Mouse (Mus musculus) lung, postnatal 36 days (tissue): ENCODE results near the gene 0610009B22Rik.
A peak's percentile ranks its signal among the peaks of the same experiment; 100 is the strongest.
"Not testable (repeated sequence)": the region's sequence is repeated elsewhere in the genome, so short reads cannot be mapped to it uniquely, and the experiment has no call there.

Experiments used
- DNase-seq: peaks from one replicate; pipeline ENCODE4 v3.0.0; 2022; ENCODE audit warnings: mixed read lengths

The 0610009B22Rik gene

GRCm38 (mm10) chr11:51688330-51689328 is at the start of gene 0610009B22Rik:
0610009B22Rik (minus strand) TSS chr11:51688874.
- peak; percentile 99 for DNase-seq

DNA sequence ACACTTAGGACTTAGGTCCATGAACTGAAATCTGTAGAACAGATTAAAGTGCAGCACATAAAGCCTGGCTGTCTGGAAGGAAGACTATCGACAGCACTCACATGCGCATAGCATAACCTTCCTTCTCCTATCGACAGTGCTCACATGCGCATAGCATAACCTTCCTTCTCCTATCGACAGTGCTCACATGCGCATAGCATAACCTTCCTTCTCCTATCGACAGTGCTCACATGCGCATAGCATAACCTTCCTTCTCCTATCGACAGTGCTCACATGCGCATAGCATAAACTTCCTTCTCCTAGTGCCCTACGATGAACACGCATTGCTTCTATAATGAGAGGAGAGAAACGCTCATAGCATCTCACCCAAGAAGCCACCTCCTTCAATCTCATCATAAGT is 45.5 kb upstream of the 0610009B22Rik start:
- not testable (repeated sequence) for DNase-seq

DNA sequence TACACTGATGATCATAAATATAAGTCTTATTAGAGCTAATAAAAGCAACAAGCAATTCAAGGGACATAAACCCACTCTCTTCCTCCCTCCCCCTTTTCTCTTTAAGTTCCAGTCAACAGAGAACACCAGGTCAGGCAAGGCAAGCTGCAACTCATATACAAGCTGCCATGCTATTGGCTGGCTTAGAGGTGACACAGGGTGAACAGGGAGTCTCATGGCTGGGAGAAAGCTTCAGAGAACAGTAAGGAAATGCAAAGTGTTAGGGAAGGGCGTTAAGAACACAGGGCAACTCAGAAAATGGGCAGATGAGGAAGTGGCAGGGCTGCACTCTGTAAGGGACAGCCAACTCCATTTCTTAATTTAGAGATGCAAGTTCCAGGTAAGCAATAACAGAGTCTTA is 44.2 kb upstream of the 0610009B22Rik start:
- DNase-seq, result no peak

DNA sequence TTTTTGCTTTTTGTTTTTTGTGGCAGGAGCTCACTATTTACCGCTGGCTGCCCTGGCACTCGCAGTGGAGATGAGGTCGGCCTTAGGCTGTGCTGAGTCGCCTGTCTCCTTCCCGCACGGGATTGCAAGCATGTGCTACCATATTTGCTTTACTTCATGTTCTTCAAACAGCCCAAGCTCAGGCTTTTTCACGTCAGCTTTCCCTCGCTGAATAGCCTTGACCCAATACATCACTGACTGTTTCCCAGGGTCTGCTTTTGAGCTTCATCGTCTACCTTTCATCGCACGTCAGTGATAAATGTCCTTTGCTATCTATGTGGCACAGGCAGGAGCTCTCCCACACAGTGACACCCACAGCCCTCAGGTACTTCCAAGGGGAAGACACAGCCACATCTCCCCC is 32.4 kb upstream of the 0610009B22Rik start:
- no peak for DNase-seq

GRCm38 (mm10) chr11:51707080-51707479 is 18.4 kb upstream of the 0610009B22Rik start:
- DNase-seq, result no peak

- DNase-seq, result no peak
Measured at GRCm38 (mm10) chr11:51706451-51706850, 17.8 kb upstream of the 0610009B22Rik start.

DNA sequence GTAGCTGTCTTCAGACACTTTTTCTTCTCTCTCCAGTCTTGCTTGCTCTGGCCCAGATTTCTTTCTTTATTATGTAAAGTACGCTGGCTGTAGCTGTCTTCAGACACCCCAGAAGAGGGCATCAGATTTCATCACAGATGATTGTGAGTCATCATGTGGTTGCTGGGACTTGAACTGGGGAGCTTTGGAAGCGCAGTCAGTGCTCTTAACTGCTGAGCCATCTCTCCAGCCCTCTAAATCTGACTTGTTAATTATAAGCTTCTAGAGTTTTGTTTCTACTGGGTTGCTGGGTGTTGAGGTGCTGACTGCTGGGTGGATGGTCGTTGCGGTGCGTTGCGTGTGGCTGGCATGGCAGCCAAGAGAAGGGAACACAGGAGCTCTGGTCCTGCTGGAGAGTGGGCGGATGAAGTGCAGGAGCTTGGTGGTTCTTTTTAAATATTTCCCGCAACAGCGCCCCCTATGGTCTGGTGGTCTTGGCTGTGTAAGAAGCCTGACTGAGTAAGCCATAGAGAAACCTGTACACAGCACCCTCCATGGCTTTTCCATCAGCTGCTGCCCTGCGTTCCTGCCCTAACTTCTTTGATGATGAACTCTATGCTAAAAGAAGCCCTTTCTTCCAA is 14.8 kb upstream of the 0610009B22Rik start:
- DNase-seq, result peak; percentile 48

GRCm38 (mm10) chr11:51702831-51703230 is 14.2 kb upstream of the 0610009B22Rik start:
- DNase-seq, result no peak

GRCm38 (mm10) chr11:51694984-51695383 is 6.3 kb upstream of the 0610009B22Rik start:
- DNase-seq, result no peak

- DNase-seq, result not testable (repeated sequence)
Measured at GRCm38 (mm10) chr11:51690597-51690996, 1.9 kb upstream of the 0610009B22Rik start.

DNA sequence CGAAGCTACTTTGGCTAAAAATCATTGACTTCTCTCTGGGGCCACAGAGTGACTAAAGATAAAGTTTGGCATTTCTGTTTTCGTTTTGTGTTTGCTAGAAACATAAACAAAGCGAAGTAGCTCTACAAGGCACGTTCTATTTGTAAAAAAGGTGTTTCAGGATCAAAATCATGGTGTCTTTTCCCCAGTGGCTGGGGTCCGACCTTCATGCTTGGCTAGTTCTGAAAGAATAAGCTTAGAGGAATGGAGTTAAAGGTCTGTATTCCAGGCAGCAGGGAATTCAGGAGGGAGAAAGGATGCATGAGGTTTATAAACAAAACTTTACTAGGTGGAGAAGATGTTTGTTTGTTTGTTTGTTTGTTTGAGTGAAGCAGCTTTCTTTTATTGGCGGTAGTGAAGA is 669 bp upstream of the 0610009B22Rik start:
- no peak for DNase-seq

DNA sequence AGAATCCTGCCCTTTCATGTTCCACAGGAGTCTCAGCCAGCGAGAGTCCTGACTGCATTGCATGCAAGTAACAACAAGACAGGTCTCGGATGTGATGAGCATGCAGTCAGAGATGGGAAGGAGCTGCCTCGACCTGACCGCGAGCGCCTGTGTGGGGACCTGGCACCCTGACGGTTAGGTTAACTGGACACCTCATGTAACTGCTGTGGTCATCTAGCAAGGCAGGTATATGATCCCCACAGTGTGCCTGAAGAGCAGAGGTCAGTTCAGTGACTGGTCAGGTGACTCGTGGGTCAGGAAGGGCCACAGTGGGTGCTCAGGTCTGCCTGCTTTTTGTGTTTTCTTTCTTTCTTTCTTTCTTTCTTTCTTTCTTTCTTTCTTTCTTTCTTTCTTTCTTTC is 6.7 kb downstream of the 0610009B22Rik start:
- DNase-seq, result no peak

DNA sequence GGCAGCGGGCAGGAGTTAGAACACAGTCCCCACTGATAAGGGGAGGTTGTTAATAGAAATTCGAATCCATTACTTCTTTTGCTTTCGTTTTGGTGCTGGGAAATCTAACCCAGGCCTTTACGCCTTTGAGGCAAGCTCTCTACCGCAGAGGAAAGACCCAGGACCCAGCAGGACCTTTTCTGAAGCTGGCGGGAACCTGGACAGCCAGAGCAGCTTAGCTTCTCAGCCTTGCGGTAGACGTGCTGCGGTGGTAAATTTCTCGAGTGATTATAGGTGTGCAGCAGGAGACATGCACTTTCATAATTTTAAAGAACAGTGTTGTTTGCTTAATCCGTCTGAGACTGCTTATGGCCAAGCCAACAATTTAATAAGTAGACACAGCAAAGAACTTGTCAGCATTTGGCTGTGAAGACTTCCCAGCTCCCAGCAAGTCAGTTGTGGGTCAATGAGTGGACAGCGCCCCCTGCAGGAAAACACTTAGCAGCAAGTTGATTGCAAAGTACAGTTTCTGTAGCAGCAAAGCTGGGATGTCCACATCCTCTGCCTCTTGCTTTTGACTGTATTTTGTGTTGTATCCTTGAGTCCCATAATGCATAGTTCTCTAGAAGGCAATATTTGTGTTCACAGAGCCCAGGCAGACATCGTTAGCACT is 7.2 kb downstream of the 0610009B22Rik start:
- DNase-seq, result peak; percentile 93

DNA sequence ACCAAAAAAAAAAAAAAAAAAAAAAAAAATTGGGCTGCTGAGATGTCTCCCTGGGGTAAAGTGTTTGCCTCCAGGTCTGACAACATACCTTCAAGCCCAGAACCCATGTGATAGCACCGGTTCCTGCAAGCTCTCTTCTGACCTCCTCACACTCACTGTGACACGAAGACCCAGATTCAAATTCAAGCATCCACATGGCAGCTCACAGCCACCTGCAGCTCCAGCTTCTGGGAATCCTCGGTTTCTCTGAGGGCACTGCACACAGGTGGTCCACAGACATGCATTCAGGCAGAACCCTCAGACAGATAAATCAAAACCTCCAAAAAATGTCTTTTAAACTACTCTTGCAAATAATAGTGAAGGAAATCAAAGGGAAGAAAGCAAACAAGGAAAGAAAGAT is 9.2 kb downstream of the 0610009B22Rik start:
- no peak for DNase-seq

DNA sequence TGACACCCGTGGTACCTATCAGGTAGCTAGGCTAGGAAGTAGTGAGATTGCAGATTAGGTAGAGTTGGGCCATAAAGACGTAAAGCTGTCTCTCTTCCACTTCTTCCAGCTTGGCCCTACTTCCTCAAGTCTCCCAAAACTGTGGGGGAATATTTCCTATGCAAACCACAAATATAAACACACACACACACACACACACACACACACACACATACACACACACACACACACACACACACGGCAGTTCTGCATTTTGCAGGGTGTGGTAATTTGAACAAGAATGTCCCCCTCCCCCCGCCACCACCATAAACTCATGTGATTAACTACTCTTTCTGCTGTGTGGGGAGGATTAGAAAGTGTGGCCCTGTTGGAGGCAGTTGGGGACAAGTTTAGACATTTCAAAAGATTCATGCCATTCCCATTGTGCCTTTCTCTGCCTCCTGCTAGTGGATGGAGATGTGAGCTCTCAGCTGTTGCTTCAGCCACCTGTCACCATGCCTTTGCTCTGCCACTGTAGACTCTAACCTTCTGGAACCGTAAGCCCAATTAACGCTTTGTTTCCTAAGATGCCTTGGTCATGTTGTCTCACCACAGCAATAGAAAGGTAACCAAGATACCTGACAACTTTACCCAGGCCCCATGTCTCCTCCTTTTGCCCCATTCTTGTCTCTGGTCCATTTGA is 10.8 kb downstream of the 0610009B22Rik start:
- peak; percentile 46 for DNase-seq

DNA sequence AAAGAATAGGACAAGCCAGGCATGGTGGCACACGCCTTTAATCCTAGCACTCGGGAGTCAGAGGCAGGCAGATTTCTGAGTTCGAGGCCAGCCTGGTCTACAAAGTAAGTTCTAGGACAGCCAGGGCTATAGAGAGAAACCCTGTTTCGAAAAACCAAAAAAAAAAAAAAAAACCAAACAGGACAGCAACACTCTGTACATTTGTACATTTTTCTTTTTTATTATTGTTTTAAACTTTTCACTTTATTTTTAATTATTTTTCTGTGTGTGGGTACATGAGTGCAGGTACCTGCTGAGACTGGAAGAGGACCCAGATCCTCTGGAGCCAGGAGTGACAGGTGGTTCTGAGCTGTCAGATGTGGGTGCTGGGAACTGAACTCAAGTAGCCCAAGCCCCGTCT is 13.3 kb downstream of the 0610009B22Rik start:
- no peak for DNase-seq

- no peak for DNase-seq
Measured at GRCm38 (mm10) chr11:51673291-51673690, 15.4 kb downstream of the 0610009B22Rik start.

DNA sequence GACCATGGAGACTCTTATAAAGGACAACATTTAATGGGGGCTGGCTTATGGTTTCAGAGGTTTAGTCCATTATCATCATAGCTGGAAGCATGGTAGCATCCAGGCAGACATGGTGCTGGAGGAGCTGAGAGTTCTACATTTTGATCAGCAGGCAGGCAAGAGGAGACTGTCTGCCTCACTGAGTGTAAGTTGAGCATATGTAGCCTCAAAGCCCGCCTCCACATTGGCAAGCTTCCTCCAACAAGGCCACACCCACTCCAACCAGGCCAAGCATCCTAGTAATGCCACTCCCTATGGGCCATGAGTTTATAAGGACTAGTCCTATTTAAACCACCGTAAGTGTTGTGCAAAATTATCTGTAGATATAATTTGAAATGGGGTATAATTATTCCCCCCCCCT is 17.3 kb downstream of the 0610009B22Rik start:
- no peak for DNase-seq

DNA sequence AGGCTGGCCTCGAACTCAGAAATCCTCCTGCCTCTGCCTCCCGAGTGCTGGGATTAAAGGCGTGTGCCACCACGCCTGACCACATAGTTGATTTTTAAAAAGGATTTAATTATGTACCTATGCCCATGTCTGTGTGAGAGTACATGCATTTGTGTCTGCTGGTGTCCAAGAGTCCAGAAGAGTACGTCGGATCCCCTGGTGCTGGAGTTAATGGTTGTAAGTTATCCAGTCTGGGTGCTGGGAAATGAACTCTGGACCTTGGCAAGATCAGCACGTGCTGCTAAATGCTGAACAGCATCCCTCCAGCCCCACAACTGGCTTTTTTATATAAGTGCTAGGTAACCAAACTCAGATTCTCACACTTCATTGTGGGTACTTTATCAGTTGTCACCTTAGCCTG is 17.8 kb downstream of the 0610009B22Rik start:
- DNase-seq, result no peak

- not testable (repeated sequence) for DNase-seq
Measured at GRCm38 (mm10) chr11:51664747-51665146, 23.9 kb downstream of the 0610009B22Rik start.

DNA sequence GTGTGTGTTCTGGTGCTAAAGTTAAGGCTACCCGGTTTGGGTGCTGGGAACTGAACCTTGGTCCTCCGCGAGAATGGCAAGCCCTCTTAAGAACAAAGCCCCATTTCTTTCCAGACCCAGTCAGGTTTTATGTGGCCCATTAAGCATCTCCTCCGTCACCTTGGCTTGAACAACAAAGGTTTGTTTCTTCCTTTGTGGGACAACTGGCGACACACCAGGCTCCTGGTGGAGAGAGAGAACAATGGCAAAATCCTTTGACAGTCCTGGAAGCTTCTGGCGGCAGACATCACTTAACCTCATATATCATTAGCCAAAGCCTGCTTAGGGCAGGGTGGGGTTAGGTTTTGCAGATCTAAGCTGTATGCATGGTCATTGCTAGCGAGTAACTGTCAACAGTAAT is 26.0 kb downstream of the 0610009B22Rik start:
- no peak for DNase-seq

- no peak for DNase-seq
Measured at GRCm38 (mm10) chr11:51661867-51662365, 26.8 kb downstream of the 0610009B22Rik start.

GRCm38 (mm10) chr11:51658705-51659104 is 30.0 kb downstream of the 0610009B22Rik start:
- peak; percentile 72 for DNase-seq
